Mouse (Mus musculus): Measurements from ENCODE around the gene Fam98a.

The Fam98a gene

GRCm38 (mm10) chr17:75521236-75521842 lies 30.4 kb downstream of the Fam98a start:
- no peak for DNase-seq

- DNase-seq: no peak
These were observed 32.4 kb downstream of the Fam98a start for GRCm38 (mm10) chr17:75519239-75519900.

- no peak for DNase-seq
These were observed 33.4 kb downstream of the Fam98a start for GRCm38 (mm10) chr17:75518181-75518901.

GRCm38 (mm10) chr17:75516591-75516990 lies 35.2 kb downstream of the Fam98a start:
- no peak for DNase-seq

GRCm38 (mm10) chr17:75509257-75509656 lies 42.5 kb downstream of the Fam98a start:
- no peak for DNase-seq

GRCm38 (mm10) chr17:75506708-75507641 lies 44.8 kb downstream of the Fam98a start:
- DNase-seq: no peak

GRCm38 (mm10) chr17:75506097-75506675 lies 45.6 kb downstream of the Fam98a start:
- DNase-seq: no peak

- no peak for DNase-seq
These were observed 46.7 kb downstream of the Fam98a start for GRCm38 (mm10) chr17:75505053-75505452.

- no peak for DNase-seq
These were observed 48.7 kb downstream of the Fam98a start for GRCm38 (mm10) chr17:75503031-75503430.

- no peak for DNase-seq
These were observed 53.5 kb downstream of the Fam98a start for GRCm38 (mm10) chr17:75498241-75498651.

GRCm38 (mm10) chr17:75495213-75495612 lies 56.5 kb downstream of the Fam98a start:
- DNase-seq: no peak
